Mouse (Mus musculus) testis, adult 2 months (tissue): ENCODE measurements around the gene Tnrc6c. TPM values are rescaled to one million over a fixed set of nuclear protein-coding genes. Genes with fewer than 3 reads are reported as not detected.

ENCODE experiments used
- H3K27ac ChIP-seq: fragments of 200-500 bp; 2 replicates; pipeline ENCODE4 v1.5.1; 2012; ENCODE audit warnings: low read depth, low read length; ENCODE audit not compliant: control insufficient read depth, insufficient read depth
- H3K27me3 ChIP-seq: fragments of 200-500 bp; 2 replicates; pipeline ENCODE4 v1.6.1; 2012; ENCODE audit warnings: mild to moderate bottlenecking, low read length, moderate library complexity; ENCODE audit not compliant: control insufficient read depth, insufficient read depth
- H3K36me3 ChIP-seq: fragments of 200-500 bp; 2 replicates; pipeline ENCODE4 v1.6.1; 2012; ENCODE audit warnings: mild to moderate bottlenecking, low read length; ENCODE audit not compliant: control insufficient read depth, insufficient read depth
- H3K4me1 ChIP-seq: fragments of 200-500 bp; 2 replicates; pipeline ENCODE4 v1.6.1; 2012; ENCODE audit warnings: low read length; ENCODE audit not compliant: control insufficient read depth, insufficient read depth
- H3K4me3 ChIP-seq: fragments of 200-500 bp; 2 replicates; pipeline ENCODE4 v1.5.1; 2012; ENCODE audit warnings: low read depth, mild to moderate bottlenecking, low read length, moderate library complexity, mixed read lengths; ENCODE audit not compliant: control insufficient read depth
- CTCF ChIP-seq: fragments of 200-500 bp; IDR thresholded peaks from 2 replicates; pipeline ENCODE4 v1.5.1; 2012; ENCODE audit warnings: low read depth, mild to moderate bottlenecking, inconsistent platforms, low read length, moderate library complexity; ENCODE audit not compliant: control insufficient read depth, insufficient read depth, insufficient replicate concordance
- POLR2A ChIP-seq: fragments of 200-500 bp; IDR thresholded peaks from 2 replicates; pipeline ENCODE4 v1.6.1; 2012; ENCODE audit warnings: low read depth, mild to moderate bottlenecking, inconsistent platforms, low read length, moderate library complexity; ENCODE audit not compliant: control insufficient read depth
- polyA plus RNA-seq: library from polyadenylated mRNA; depleted of rRNA; stranded (reverse); fragments of >200 nt; gene quantifications from 2 replicates; pipeline ENCODE4 v1.2.3, GENCODE M21; 2012

Tnrc6c gene
- polyA plus RNA-seq, 1 experiment, result 28.0 TPM

DNA sequence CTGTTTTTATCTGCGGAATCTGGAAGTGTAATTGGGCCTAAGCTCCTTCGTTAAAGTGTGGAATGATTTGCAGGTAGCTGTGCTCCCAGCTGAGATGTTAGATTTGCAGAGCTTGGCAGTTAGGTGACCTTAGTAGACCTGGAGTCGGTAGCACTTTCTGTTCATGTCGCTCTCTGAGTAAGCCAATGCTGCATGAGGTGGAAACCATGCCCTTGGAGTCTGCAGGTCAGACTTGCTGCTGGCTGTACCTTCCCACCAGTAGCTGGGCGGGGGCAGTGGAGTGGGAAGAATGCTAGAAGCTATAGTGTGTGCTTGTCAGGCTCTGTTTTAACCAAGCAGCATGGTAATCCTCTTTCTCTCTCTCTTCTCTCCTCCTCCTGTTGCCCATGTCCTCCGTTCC, 87.0 kb downstream of the Tnrc6c start:
- peaks cover 3% of the 10 kb centered on the region for H3K36me3 ChIP-seq

GRCm38 (mm10) chr11:117742243-117742642, 88.2 kb downstream of the Tnrc6c start:
- H3K36me3 ChIP-seq, result peaks cover 5% of the 10 kb centered on the region
- no peak overlapping the region for H3K27ac ChIP-seq

More for the DNA sequence above, 87.0 kb downstream of the Tnrc6c start:
- TF ChIP-seq POLR2A, result no peak
- no peak for TF ChIP-seq CTCF
- Histone ChIP-seq H3K4me3 (no peak overlapping the region), H3K27ac (no peak overlapping the region), H3K27me3 (no peaks in the 10 kb centered on the region), H3K4me1 (no peaks in the 10 kb centered on the region)

GRCm38 (mm10) chr11:117742715-117743114, 88.6 kb downstream of the Tnrc6c start:
- TF ChIP-seq CTCF, result no peak
- no peak for TF ChIP-seq POLR2A
- Histone ChIP-seq H3K36me3 (peaks cover 5% of the 10 kb centered on the region), H3K27ac (no peak overlapping the region), H3K4me3 (no peak overlapping the region), H3K27me3 (no peaks in the 10 kb centered on the region), H3K4me1 (no peaks in the 10 kb centered on the region)

More at GRCm38 (mm10) chr11:117742243-117742642, 88.2 kb downstream of the Tnrc6c start:
- no peaks in the 10 kb centered on the region for H3K27me3 ChIP-seq
- no peak overlapping the region for H3K4me3 ChIP-seq
- no peaks in the 10 kb centered on the region for H3K4me1 ChIP-seq
- TF ChIP-seq POLR2A, result no peak
- no peak for TF ChIP-seq CTCF

GRCm38 (mm10) chr11:117743454-117744030, 89.5 kb downstream of the Tnrc6c start:
- no peak overlapping the region for H3K4me3 ChIP-seq
- no peak overlapping the region for H3K27ac ChIP-seq
- TF ChIP-seq CTCF, result no peak
- no peak for TF ChIP-seq POLR2A
- peaks cover 4% of the 10 kb centered on the region for H3K36me3 ChIP-seq
- no peaks in the 10 kb centered on the region for H3K4me1 ChIP-seq
- H3K27me3 ChIP-seq, result no peaks in the 10 kb centered on the region

GRCm38 (mm10) chr11:117748628-117749027, 94.5 kb downstream of the Tnrc6c start:
- no peak for TF ChIP-seq CTCF
- TF ChIP-seq POLR2A, result no peak
- H3K36me3 ChIP-seq, result peaks cover 9% of the 10 kb centered on the region

DNA sequence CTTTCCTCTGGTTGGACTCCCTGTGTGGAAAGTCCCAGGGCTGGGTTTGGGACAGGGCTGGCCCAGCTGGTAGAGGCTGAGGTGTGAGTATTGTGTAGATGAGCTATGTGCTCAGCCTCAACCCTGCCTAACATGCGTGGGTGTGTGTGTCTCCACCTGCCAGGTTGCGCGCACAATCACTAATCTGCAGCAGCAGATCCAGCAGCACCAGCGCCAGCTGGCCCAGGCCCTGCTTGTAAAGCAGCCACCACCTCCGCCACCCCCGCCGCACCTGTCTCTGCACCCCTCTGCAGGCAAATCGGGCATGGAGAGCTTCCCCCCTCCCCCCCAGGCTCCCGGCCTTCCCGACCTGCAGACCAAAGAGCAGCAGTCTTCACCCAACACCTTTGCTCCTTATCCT, 95.3 kb downstream of the Tnrc6c start:
- TF ChIP-seq CTCF (no peak), POLR2A (no peak)

More at GRCm38 (mm10) chr11:117748628-117749027, 94.5 kb downstream of the Tnrc6c start:
- Histone ChIP-seq H3K4me1 (no peaks in the 10 kb centered on the region), H3K4me3 (no peak overlapping the region), H3K27me3 (no peaks in the 10 kb centered on the region), H3K27ac (no peak overlapping the region)

GRCm38 (mm10) chr11:117751544-117751943, 97.5 kb downstream of the Tnrc6c start:
- Histone ChIP-seq H3K4me1 (no peaks in the 10 kb centered on the region), H3K27me3 (no peaks in the 10 kb centered on the region), H3K36me3 (peaks cover 7% of the 10 kb centered on the region), H3K4me3 (no peak overlapping the region), H3K27ac (no peak overlapping the region)
- TF ChIP-seq CTCF (no peak), POLR2A (no peak)

More for the DNA sequence above, 95.3 kb downstream of the Tnrc6c start:
- Histone ChIP-seq H3K4me1 (no peaks in the 10 kb centered on the region), H3K27me3 (no peaks in the 10 kb centered on the region), H3K4me3 (no peak overlapping the region), H3K27ac (no peak overlapping the region), H3K36me3 (peaks cover 9% of the 10 kb centered on the region)

- Histone ChIP-seq H3K27ac (no peak overlapping the region), H3K27me3 (no peaks in the 10 kb centered on the region), H3K36me3 (peaks cover 9% of the 10 kb centered on the region; the same call in 1 of the 2 replicates), H3K4me1 (no peaks in the 10 kb centered on the region), H3K4me3 (no peak overlapping the region)
- no peak for TF ChIP-seq CTCF
- TF ChIP-seq POLR2A, result 0 out of 2 replicates have a peak, but pooled peaks have one; percentile 9
Measured at GRCm38 (mm10) chr11:117755891-117756290, 101.8 kb downstream of the Tnrc6c start.
